Mouse (Mus musculus) brain, embryonic 14.5 days (tissue): ENCODE measurements around the gene Fgr.

ENCODE experiments used
- CTCF ChIP-seq: fragments of 200-500 bp; IDR thresholded peaks from 2 replicates; pipeline ENCODE4 v1.5.1; 2012; ENCODE audit warnings: inconsistent platforms, mild to moderate bottlenecking, moderate library complexity, borderline replicate concordance; ENCODE audit not compliant: insufficient read depth, insufficient read length; ENCODE audit errors: extremely low read depth
- POLR2A ChIP-seq: fragments of 200-500 bp; IDR thresholded peaks from 2 replicates; pipeline ENCODE4 v1.6.1; 2012; ENCODE audit warnings: mild to moderate bottlenecking, inconsistent platforms, borderline replicate concordance; ENCODE audit not compliant: poor library complexity, insufficient read depth, insufficient read length, severe bottlenecking; ENCODE audit errors: extremely low read depth

DNA sequence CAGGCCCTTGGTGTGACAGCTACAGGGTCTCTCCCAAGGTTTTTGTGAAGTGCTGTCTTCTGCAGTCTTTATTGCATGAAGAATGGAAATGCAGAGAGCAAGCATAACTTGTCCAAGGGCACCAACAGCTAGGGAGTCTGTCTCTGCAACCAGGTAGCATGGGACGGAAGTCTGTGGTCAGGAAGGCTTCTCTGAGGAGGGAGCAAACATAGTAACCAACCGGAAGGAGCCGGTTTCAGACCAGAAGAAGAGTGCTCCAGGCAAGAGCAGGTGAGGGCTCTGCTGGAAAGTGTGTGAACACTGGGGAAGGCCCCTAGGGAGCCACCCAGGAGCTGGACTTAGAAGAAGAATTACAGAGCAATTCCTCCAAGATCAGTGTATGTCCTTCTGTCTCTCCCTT lies 1.8 kb upstream of the Fgr start:
- TF ChIP-seq CTCF (no peak), POLR2A (no peak)
